In genomic region chr19:5366175-5367052, GRCm38 (mm10) we compare ENCODE assay signal across 8 mouse cellular contexts. TPM values are rescaled to one million over a fixed set of nuclear protein-coding genes. Genes with fewer than 3 reads are reported as not detected.
DNase-seq lines count a peak whose midpoint lies in the region; ATAC-seq and TF ChIP-seq lines count a peak whose summit lies in the region.

TSS of gene Eif1ad (plus strand) at chr19:5366741.

- peak; percentile 99 for DNase-seq in brain, embryonic 14.5 days (ENCODE audit: low read depth)
- DNase-seq in liver, adult 2 months (ENCODE audit: extremely low read depth, low read depth, low spot score) = peak; percentile 93
- DNase-seq in splenic B cell, adult 2 months (ENCODE audit: low read depth, low spot score) = peak; percentile 97

- H3K36me3 ChIP-seq in C2C12 (ENCODE audit: control insufficient read depth, insufficient read depth) = peaks cover 57% of the 10 kb centered on the region
- peaks cover 58% of the 10 kb centered on the region for H3K36me3 ChIP-seq in erythroblast, embryonic 14.5 days (ENCODE audit: control insufficient read depth)
- peaks cover 25% of the 10 kb centered on the region for H3K36me3 ChIP-seq in heart, embryonic 11.5 days (ENCODE audit: control insufficient read depth, insufficient read depth, low read length)
- peaks cover 49% of the 10 kb centered on the region for H3K36me3 ChIP-seq in kidney, embryonic 16.5 days (ENCODE audit: insufficient read depth, low read length)
- H3K36me3 ChIP-seq in liver, adult 2 months (ENCODE audit: control insufficient read depth, insufficient read depth, low read length) = peaks cover 15% of the 10 kb centered on the region
- H3K36me3 ChIP-seq in myocyte (ENCODE audit: control insufficient read depth, insufficient read depth) = peaks cover 19% of the 10 kb centered on the region
- peaks cover 6% of the 10 kb centered on the region for H3K36me3 ChIP-seq in splenic B cell, adult 2 months (ENCODE audit: control insufficient read depth, insufficient read depth, low read length, poor library complexity, severe bottlenecking)

- no peaks in the 10 kb centered on the region for H3K9me3 ChIP-seq in erythroblast, embryonic 14.5 days (ENCODE audit: control insufficient read depth, low read length)
- H3K9me3 ChIP-seq in heart, embryonic 11.5 days (replicated peaks; ENCODE audit: control insufficient read depth, low read length) = no peaks in the 10 kb centered on the region
- no peaks in the 10 kb centered on the region for H3K9me3 ChIP-seq in kidney, embryonic 16.5 days (ENCODE audit: low read length)

- peaks cover 49% of the 10 kb centered on the region for H3K79me3 ChIP-seq in C2C12 (ENCODE audit: low read depth)

- peaks cover 43% of the 10 kb centered on the region for H3K4me1 ChIP-seq in erythroblast, embryonic 14.5 days (ENCODE audit: control insufficient read depth)
- peaks cover 12% of the 10 kb centered on the region for H3K4me1 ChIP-seq in heart, embryonic 11.5 days (ENCODE audit: control insufficient read depth, insufficient read depth, low read length)
- H3K4me1 ChIP-seq in kidney, embryonic 16.5 days (ENCODE audit: insufficient read depth, low read length) = peaks cover 19% of the 10 kb centered on the region
- H3K4me1 ChIP-seq in liver, adult 2 months (ENCODE audit: control insufficient read depth, insufficient read depth, low read length) = peaks cover 5% of the 10 kb centered on the region; the same call in 1 of the 2 replicates

- peak; percentile 93 for ATAC-seq in heart, embryonic 11.5 days (replicated peaks; ENCODE audit: insufficient number of reproducible peaks, low FRiP score, low TSS enrichment)
- peak; percentile 95 for ATAC-seq in kidney, embryonic 16.5 days (ENCODE audit: low FRiP score, low TSS enrichment)

- peak within 1 kb of the TSS; percentile 100 for H3K4me3 ChIP-seq in C2C12 (ENCODE audit: insufficient read depth, poor library complexity, severe bottlenecking)
- H3K4me3 ChIP-seq in erythroblast, embryonic 14.5 days (replicated peaks) = peak within 1 kb of the TSS; percentile 87
- peak within 1 kb of the TSS; percentile 98 for H3K4me3 ChIP-seq in heart, embryonic 11.5 days (ENCODE audit: low read depth, low read length)
- peak within 1 kb of the TSS; percentile 99 for H3K4me3 ChIP-seq in kidney, embryonic 16.5 days (ENCODE audit: low read length)
- peak within 1 kb of the TSS; percentile 76 for H3K4me3 ChIP-seq in liver, adult 2 months (ENCODE audit: insufficient read depth, low read depth, low read length)
- H3K4me3 ChIP-seq in myocyte = peak within 1 kb of the TSS; percentile 93

- peak; percentile 69 for TF ChIP-seq POLR2A in brain, embryonic 14.5 days (IDR thresholded peaks at IDR 0.05; ENCODE audit: borderline replicate concordance, extremely low read depth, insufficient read depth, insufficient read length, poor library complexity, severe bottlenecking)
- TF ChIP-seq POLR2A in liver, adult 2 months (IDR thresholded peaks at IDR 0.05; ENCODE audit: extremely low read depth, insufficient read depth, low read length) = 0 out of 2 replicates have a peak, but pooled peaks have one; percentile 40
- peak; percentile 94 for TF ChIP-seq POLR2A in myocyte (IDR thresholded peaks at IDR 0.05; ENCODE audit: insufficient read length, low read depth)

- peak; percentile 14 for TF ChIP-seq CTCF in C2C12 (IDR thresholded peaks at IDR 0.05; ENCODE audit: control insufficient read depth, insufficient read depth, insufficient read length)
- no peak for TF ChIP-seq CTCF in brain, embryonic 14.5 days (IDR thresholded peaks at IDR 0.05; ENCODE audit: borderline replicate concordance, extremely low read depth, insufficient read depth, insufficient read length)
- TF ChIP-seq CTCF in liver, adult 2 months (IDR thresholded peaks at IDR 0.05; ENCODE audit: low read depth, low read length) = 0 out of 2 replicates have a peak, but pooled peaks have one; percentile 24

- H3K79me2 ChIP-seq in C2C12 (ENCODE audit: control insufficient read depth, insufficient read depth) (peaks cover 79% of the 10 kb centered on the region), myocyte (ENCODE audit: control insufficient read depth, insufficient read depth) (peaks cover 55% of the 10 kb centered on the region)
- peaks cover 6% of the 10 kb centered on the region; the same call in 1 of the 2 replicates for H3K79me2 ChIP-seq in liver, adult 2 months (ENCODE audit: control insufficient read depth, insufficient read depth, low read length)

- H3ac ChIP-seq in C2C12 (ENCODE audit: control insufficient read depth, insufficient read length, low read depth) (peak within 1 kb of the TSS; percentile 87), myocyte (ENCODE audit: control insufficient read depth, insufficient read length) (peak within 1 kb of the TSS; percentile 69)

- no peaks in the 10 kb centered on the region for H3K27me3 ChIP-seq in C2C12 (ENCODE audit: control insufficient read depth, insufficient read depth, insufficient read length)
- no peaks in the 10 kb centered on the region for H3K27me3 ChIP-seq in erythroblast, embryonic 14.5 days (ENCODE audit: control insufficient read depth)
- H3K27me3 ChIP-seq in heart, embryonic 11.5 days (ENCODE audit: control insufficient read depth, insufficient read depth, low read length) = no peaks in the 10 kb centered on the region
- no peaks in the 10 kb centered on the region for H3K27me3 ChIP-seq in kidney, embryonic 16.5 days (ENCODE audit: insufficient read depth, low read length)
- H3K27me3 ChIP-seq in liver, adult 2 months (ENCODE audit: control insufficient read depth, insufficient read depth, low read length) = no peaks in the 10 kb centered on the region
- no peaks in the 10 kb centered on the region for H3K27me3 ChIP-seq in myocyte (ENCODE audit: control insufficient read depth, insufficient read depth, insufficient read length)
- H3K27me3 ChIP-seq in splenic B cell, adult 2 months (ENCODE audit: control insufficient read depth, insufficient read depth, low read length, poor library complexity, severe bottlenecking) = no peaks in the 10 kb centered on the region

- H3K9ac ChIP-seq in heart, embryonic 11.5 days (ENCODE audit: low read depth, low read length) = peak within 1 kb of the TSS; percentile 83
- peak within 1 kb of the TSS; percentile 93 for H3K9ac ChIP-seq in kidney, embryonic 16.5 days (replicated peaks; ENCODE audit: low read length)
- peak within 1 kb of the TSS; percentile 93 for H3K9ac ChIP-seq in liver, adult 2 months (ENCODE audit: low read depth, low read length)

- H3K27ac ChIP-seq in heart, embryonic 11.5 days (ENCODE audit: low read depth, low read length) = peak within 1 kb of the TSS; percentile 93
- peak within 1 kb of the TSS; percentile 98 for H3K27ac ChIP-seq in kidney, embryonic 16.5 days (ENCODE audit: low read length)
- peak within 1 kb of the TSS; percentile 93 for H3K27ac ChIP-seq in liver, adult 2 months (replicated peaks; ENCODE audit: insufficient read depth, low read depth, low read length)

- peak within 1 kb of the TSS; percentile 80 for H3K4me2 ChIP-seq in heart, embryonic 11.5 days
- H3K4me2 ChIP-seq in kidney, embryonic 16.5 days (replicated peaks; ENCODE audit: low read depth, low read length) = peak within 1 kb of the TSS; percentile 98
- peak within 1 kb of the TSS; percentile 93 for H3K4me2 ChIP-seq in myocyte (ENCODE audit: low read depth)

- under 1% methylated on average over 84 of the region's 92 CpGs for WGBS in heart, embryonic 11.5 days (ENCODE audit: insufficient replicate concordance)
- under 1% methylated on average over 66 of the region's 92 CpGs for WGBS in kidney, embryonic 16.5 days
- under 1% methylated on average over 90 of the region's 92 CpGs for WGBS in liver, adult 2 months

TF ChIP-seq in C2C12, 6 proteins besides CTCF, POLR2A, EP300 and RAD21:
- TF ChIP-seq MYOG (IDR thresholded peaks at IDR 0.05; ENCODE audit: control insufficient read depth, extremely low read depth, insufficient read length) = no peak
- TF ChIP-seq MYOD1 (IDR thresholded peaks at IDR 0.05; ENCODE audit: control insufficient read depth, insufficient read length, low read depth) = no peak
- peak; percentile 12 for TF ChIP-seq USF1 (IDR thresholded peaks at IDR 0.05; ENCODE audit: low read depth)
- no peak for TF ChIP-seq CEBPB (IDR thresholded peaks at IDR 0.05; ENCODE audit: low read depth)
- TF ChIP-seq MAX (IDR thresholded peaks at IDR 0.05) = peak; percentile 95
- TF ChIP-seq FOSL1 (IDR thresholded peaks at IDR 0.05; ENCODE audit: insufficient read depth, low read length, poor library complexity, severe bottlenecking) = no peak

TF ChIP-seq in myocyte, 11 proteins besides CTCF, POLR2A, EP300 and RAD21:
- TF ChIP-seq CEBPB (IDR thresholded peaks at IDR 0.05; ENCODE audit: insufficient read depth, poor library complexity, severe bottlenecking) = no peak
- peak; percentile 76 for TF ChIP-seq E2F4 (IDR thresholded peaks at IDR 0.05; ENCODE audit: insufficient read depth)
- TF ChIP-seq TCF12 (IDR thresholded peaks at IDR 0.05; ENCODE audit: insufficient read depth, poor library complexity, severe bottlenecking) = no peak
- no peak for TF ChIP-seq SRF (IDR thresholded peaks at IDR 0.05; ENCODE audit: control insufficient read depth, insufficient read length, low read depth)
- peak; percentile 86 for TF ChIP-seq POLR2AphosphoS2 (IDR thresholded peaks at IDR 0.05; ENCODE audit: insufficient read length, low read depth)
- TF ChIP-seq MYOG (IDR thresholded peaks at IDR 0.05; ENCODE audit: control insufficient read depth in 1 of 3, insufficient read depth in 1 of 3, insufficient read length in 2 of 3, low read depth in 2 of 3) = no peak
- peak; percentile 23 for TF ChIP-seq MAX (IDR thresholded peaks at IDR 0.05; ENCODE audit: low read depth)
- TF ChIP-seq TCF3 (IDR thresholded peaks at IDR 0.05; ENCODE audit: insufficient read length, low read depth) = no peak
- TF ChIP-seq MYOD1 (IDR thresholded peaks at IDR 0.05; ENCODE audit: control insufficient read depth in 1 of 3, insufficient read length in 2 of 3, low read depth in 2 of 3) = peak in 1 of 3 experiments; percentile 17
- no peak for TF ChIP-seq REST (IDR thresholded peaks at IDR 0.05; ENCODE audit: insufficient read depth, insufficient read length)
- no peak for TF ChIP-seq USF1 (IDR thresholded peaks at IDR 0.05; ENCODE audit: low read depth)

RNA-seq across cellular contexts. Expression of gene Eif1ad, which starts in this region (rescaled TPM):
- polyA plus RNA-seq in C2C12 (2012; fragmentation: generic; extraction: Trizol) (48.5 TPM), myocyte (2012; fragmentation: generic; extraction: Trizol) (52.9 TPM)
- 37.2 and 38.4 TPM in 2 replicates for polyA plus RNA-seq in brain, embryonic 14.5 days (2012; rRNA removed)
- 4.6 and 4.7 TPM in 2 replicates for polyA plus RNA-seq in erythroblast, embryonic 14.5 days (2012)
- polyA plus RNA-seq in heart, embryonic 11.5 days (2014; fragmentation: Nextera tagmentation; extraction: Ambion mirVana) = 45.3 and 49.4 TPM in 2 replicates
- polyA plus RNA-seq in kidney, embryonic 16.5 days (2015; fragmentation: Nextera tagmentation; extraction: Ambion mirVana) = 61.7 and 62.2 TPM in 2 replicates
- total RNA-seq in liver, adult 2 months (2014; rRNA removed) = 12.7 and 14.0 TPM in 2 replicates
- 23.9 and 25.9 TPM in 2 replicates for polyA plus RNA-seq in liver, adult 2 months (2012; rRNA removed)

Comparison
In these comparisons a context has a peak if more than half of its experiments do, and no peak if none do; other contexts are left out.
1. Peak in every context shown above with its lines: DNase-seq, ATAC-seq, H3K4me3 ChIP-seq and H3K27ac ChIP-seq.
2. POLR2A ChIP-seq: peak in every context shown above with its lines; median percentile 94 in myocyte; 69 in brain, embryonic 14.5 days; 40 in liver, adult 2 months.